Mouse (Mus musculus): Measurements from ENCODE around the gene Mettl17. TPM values are rescaled to one million over a fixed set of nuclear protein-coding genes. Genes with fewer than 3 reads are reported as not detected.

Mettl17 gene
- polyA plus RNA-seq, 1 experiment from 2014 or later, result 48.6 TPM

- Histone ChIP-seq H3K4me1 (0 out of 2 replicates have a peak, but pooled peaks cover 3% of the 10 kb centered on the region), H3K36me3 (no peaks in the 10 kb centered on the region), H3K4me3 (no peak overlapping the region), H3K9me3 (replicated peaks) (no peaks in the 10 kb centered on the region), H3K27me3 (ENCODE audit: low read depth, poor library complexity, severe bottlenecking) (no peaks in the 10 kb centered on the region), H3K27ac (no peak overlapping the region)
- WGBS, result 62% methylated on average over 9 of the region's 9 CpGs
- peak; percentile 90 for DNase-seq (ENCODE audit: low spot score)
These were observed 18.4 kb downstream of the Mettl17 start for GRCm38 (mm10) chr14:51902806-51903710.

- H3K9me3 ChIP-seq (replicated peaks), result no peaks in the 10 kb centered on the region
- H3K27ac ChIP-seq, result no peak overlapping the region
- no peaks in the 10 kb centered on the region for H3K4me1 ChIP-seq
- DNase-seq (ENCODE audit: low spot score), result no peak
- no peaks in the 10 kb centered on the region for H3K27me3 ChIP-seq (ENCODE audit: low read depth, poor library complexity, severe bottlenecking)
- 85% methylated on average over 9 of the region's 9 CpGs for WGBS
- no peaks in the 10 kb centered on the region for H3K36me3 ChIP-seq
- H3K4me3 ChIP-seq, result no peak overlapping the region
These were observed 19.1 kb downstream of the Mettl17 start for GRCm38 (mm10) chr14:51903782-51904181.

- no peak for DNase-seq (ENCODE audit: low spot score)
These were observed 20.1 kb downstream of the Mettl17 start for GRCm38 (mm10) chr14:51904706-51905105.

GRCm38 (mm10) chr14:51906102-51906501 is 21.5 kb downstream of the Mettl17 start:
- Histone ChIP-seq H3K36me3 (no peaks in the 10 kb centered on the region), H3K27me3 (ENCODE audit: low read depth, poor library complexity, severe bottlenecking) (peaks cover 11% of the 10 kb centered on the region), H3K4me1 (no peaks in the 10 kb centered on the region), H3K9me3 (replicated peaks) (no peaks in the 10 kb centered on the region), H3K27ac (no peak overlapping the region), H3K4me3 (no peak overlapping the region)
- DNase-seq (ENCODE audit: low spot score), result no peak
- WGBS, result 95% methylated on average over 11 of the region's 11 CpGs

More at GRCm38 (mm10) chr14:51904706-51905105, 20.1 kb downstream of the Mettl17 start:
- H3K4me3 ChIP-seq, result no peak overlapping the region
- H3K4me1 ChIP-seq, result no peaks in the 10 kb centered on the region
- H3K27ac ChIP-seq, result no peak overlapping the region
- H3K36me3 ChIP-seq, result no peaks in the 10 kb centered on the region
- H3K27me3 ChIP-seq (ENCODE audit: low read depth, poor library complexity, severe bottlenecking), result no peaks in the 10 kb centered on the region
- WGBS, result 79% methylated on average over 7 of the region's 7 CpGs
- H3K9me3 ChIP-seq (replicated peaks), result no peaks in the 10 kb centered on the region

- no peak overlapping the region for H3K4me3 ChIP-seq
- WGBS, result 89% methylated on average over 10 of the region's 10 CpGs
- H3K9me3 ChIP-seq (replicated peaks), result no peaks in the 10 kb centered on the region
- DNase-seq (ENCODE audit: low spot score), result no peak
- H3K4me1 ChIP-seq, result peaks cover 23% of the 10 kb centered on the region
- no peak overlapping the region for H3K27ac ChIP-seq
- no peaks in the 10 kb centered on the region for H3K36me3 ChIP-seq
- peaks cover 47% of the 10 kb centered on the region for H3K27me3 ChIP-seq (ENCODE audit: low read depth, poor library complexity, severe bottlenecking)
These were observed 26.7 kb downstream of the Mettl17 start for GRCm38 (mm10) chr14:51911301-51911700.

GRCm38 (mm10) chr14:51912391-51913061 is 27.9 kb downstream of the Mettl17 start:
- Histone ChIP-seq H3K4me3 (peak overlapping the region; percentile 71), H3K4me1 (peaks cover 23% of the 10 kb centered on the region), H3K36me3 (no peaks in the 10 kb centered on the region), H3K9me3 (replicated peaks) (no peaks in the 10 kb centered on the region), H3K27me3 (ENCODE audit: low read depth, poor library complexity, severe bottlenecking) (peaks cover 47% of the 10 kb centered on the region), H3K27ac (peak overlapping the region; percentile 77)
- WGBS, result 4% methylated on average over 14 of the region's 14 CpGs
- no peak for DNase-seq (ENCODE audit: low spot score)

- H3K4me3 ChIP-seq, result peak overlapping the region; percentile 71
- no peaks in the 10 kb centered on the region for H3K9me3 ChIP-seq (replicated peaks)
- peak; percentile 66 for DNase-seq (ENCODE audit: low spot score)
- under 1% methylated on average over 58 of the region's 58 CpGs for WGBS
- H3K36me3 ChIP-seq, result no peaks in the 10 kb centered on the region
- H3K27ac ChIP-seq, result peak overlapping the region; percentile 77
- H3K27me3 ChIP-seq (ENCODE audit: low read depth, poor library complexity, severe bottlenecking), result peaks cover 47% of the 10 kb centered on the region
- peaks cover 23% of the 10 kb centered on the region for H3K4me1 ChIP-seq
These were observed 28.7 kb downstream of the Mettl17 start for GRCm38 (mm10) chr14:51913062-51913959.

DNA sequence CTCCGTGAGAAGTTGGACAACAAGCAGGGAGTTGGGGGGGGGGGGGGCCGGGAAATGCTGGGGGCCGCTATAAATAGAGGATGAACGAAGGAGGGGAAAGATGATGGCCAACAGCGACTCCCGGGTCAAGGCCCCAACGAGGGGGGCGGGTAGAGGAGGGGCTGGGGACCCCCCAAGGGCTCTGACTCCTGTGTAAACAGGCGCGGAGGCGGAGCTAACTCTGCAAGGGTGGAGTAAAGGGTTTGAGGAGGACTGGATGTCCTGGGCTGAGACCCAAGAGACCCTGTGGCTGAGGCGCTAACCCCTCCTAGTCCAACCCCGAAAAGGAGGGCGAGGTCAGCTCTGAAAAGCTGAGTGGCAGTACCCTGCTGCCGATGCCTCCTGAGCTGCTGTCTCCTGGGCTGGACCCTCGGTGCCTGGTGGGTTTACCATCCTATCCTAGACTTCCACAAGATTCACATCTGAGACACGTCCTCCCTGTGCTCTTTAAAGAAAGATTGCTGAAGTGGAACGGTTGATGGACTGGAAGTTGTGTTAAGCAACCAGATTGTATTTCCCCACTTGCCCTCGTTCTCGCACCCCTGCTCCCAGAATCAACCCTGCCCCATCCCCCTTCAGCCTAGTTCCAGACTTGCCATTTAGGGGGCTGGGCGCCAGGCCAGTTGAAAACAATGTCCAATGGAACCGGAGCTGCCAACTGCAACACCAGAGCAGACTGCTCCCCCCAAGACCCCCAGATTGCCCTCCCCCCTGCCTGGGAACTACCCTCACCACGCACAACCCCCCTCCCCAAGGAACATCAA is 29.5 kb downstream of the Mettl17 start, which contains the start of gene Ndrg2:
Gene Ndrg2 (minus strand): TSS at position 199 of the 803 bp plus-strand sequence.
- H3K4me3 ChIP-seq, result peak within 1 kb of the TSS; percentile 71
- H3K36me3 ChIP-seq, result no peaks in the 10 kb centered on the region
- DNase-seq (ENCODE audit: low spot score), result peak; percentile 59
- no peaks in the 10 kb centered on the region for H3K9me3 ChIP-seq (replicated peaks)
- H3K27ac ChIP-seq, result peak within 1 kb of the TSS; percentile 77
- WGBS, result 3% methylated on average over 23 of the region's 23 CpGs
- H3K27me3 ChIP-seq (ENCODE audit: low read depth, poor library complexity, severe bottlenecking), result peaks cover 47% of the 10 kb centered on the region
- H3K4me1 ChIP-seq, result peaks cover 23% of the 10 kb centered on the region

DNA sequence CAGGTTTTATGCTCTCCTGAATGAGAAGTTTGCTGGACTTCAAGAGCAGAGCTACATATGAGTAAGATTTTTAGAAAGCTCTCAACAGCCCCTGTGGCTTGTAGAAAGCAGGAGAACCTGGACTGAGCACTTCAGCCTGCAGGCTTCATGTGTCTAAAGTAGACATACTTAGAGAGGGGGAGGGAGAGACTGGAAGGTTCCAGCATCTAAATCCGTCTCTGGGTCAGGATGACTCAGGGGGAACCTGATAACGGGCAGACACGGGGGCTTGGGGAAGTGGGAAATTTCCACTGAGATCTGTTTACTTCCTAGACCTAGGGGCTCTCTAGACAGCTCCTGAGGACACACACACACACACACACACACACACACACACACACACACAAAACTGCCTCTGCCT is 30.4 kb downstream of the Mettl17 start:
- Histone ChIP-seq H3K4me1 (peaks cover 23% of the 10 kb centered on the region), H3K4me3 (no peak overlapping the region), H3K27me3 (ENCODE audit: low read depth, poor library complexity, severe bottlenecking) (peaks cover 47% of the 10 kb centered on the region), H3K9me3 (replicated peaks) (no peaks in the 10 kb centered on the region), H3K27ac (no peak overlapping the region), H3K36me3 (no peaks in the 10 kb centered on the region)
- no peak for DNase-seq (ENCODE audit: low spot score)
- WGBS, result 55% methylated on average over 3 of the region's 3 CpGs

- H3K27ac ChIP-seq, result no peak overlapping the region
- DNase-seq (ENCODE audit: low spot score), result no peak
- 89% methylated on average over 4 of the region's 4 CpGs for WGBS
These were observed 31.9 kb downstream of the Mettl17 start for GRCm38 (mm10) chr14:51916539-51916938.

GRCm38 (mm10) chr14:51918125-51918524 is 33.5 kb downstream of the Mettl17 start, which contains the start of gene Tppp2:
TSS of gene Tppp2 (plus strand) at chr14:51918425.
- no peaks in the 10 kb centered on the region for H3K9me3 ChIP-seq (replicated peaks)
- peaks cover 16% of the 10 kb centered on the region for H3K27me3 ChIP-seq (ENCODE audit: low read depth, poor library complexity, severe bottlenecking)
- no peak within 1 kb of the TSS for H3K4me3 ChIP-seq
- no peak within 1 kb of the TSS for H3K27ac ChIP-seq
- H3K4me1 ChIP-seq, result peaks cover 15% of the 10 kb centered on the region
- no peaks in the 10 kb centered on the region for H3K36me3 ChIP-seq
- WGBS, result 92% methylated on average over 4 of the region's 4 CpGs
- DNase-seq (ENCODE audit: low spot score), result no peak

More at GRCm38 (mm10) chr14:51916539-51916938, 31.9 kb downstream of the Mettl17 start:
- no peak overlapping the region for H3K4me3 ChIP-seq
- no peaks in the 10 kb centered on the region for H3K9me3 ChIP-seq (replicated peaks)
- H3K27me3 ChIP-seq (ENCODE audit: low read depth, poor library complexity, severe bottlenecking), result peaks cover 32% of the 10 kb centered on the region
- H3K36me3 ChIP-seq, result no peaks in the 10 kb centered on the region
- peaks cover 23% of the 10 kb centered on the region for H3K4me1 ChIP-seq
